Mouse (Mus musculus) cerebellum, postnatal 25 days (tissue): ENCODE data around the gene Dand5.

ENCODE experiments used
- DNase-seq, 2 experiments: peaks; one replicate each; pipeline ENCODE4 v3.0.0; 2021; ENCODE audit warnings: mixed read lengths in 2 of 2

The Dand5 gene

GRCm38 (mm10) chr8:84783198-84783918 lies 39.3 kb downstream of the Dand5 start:
- DNase-seq: peak in 1 of 2 experiments; percentile 35

- DNase-seq: peak; percentile 68 to 73
These were observed 39.9 kb downstream of the Dand5 start for GRCm38 (mm10) chr8:84782680-84783079.

GRCm38 (mm10) chr8:84781686-84782505 lies 40.7 kb downstream of the Dand5 start:
- DNase-seq: peak; percentile 51 to 60

GRCm38 (mm10) chr8:84780949-84781680 lies 41.5 kb downstream of the Dand5 start:
- DNase-seq: peak; percentile 52 to 64

- peak in 1 of 2 experiments; percentile 67 for DNase-seq
These were observed 42.4 kb downstream of the Dand5 start for GRCm38 (mm10) chr8:84780225-84780555.

GRCm38 (mm10) chr8:84779519-84780224 lies 43.0 kb downstream of the Dand5 start:
- DNase-seq: peak; percentile 47 to 69

- peak; percentile 52 to 61 for DNase-seq
These were observed 43.8 kb downstream of the Dand5 start for GRCm38 (mm10) chr8:84778638-84779380.

- peak in 1 of 2 experiments; percentile 60 for DNase-seq
These were observed 44.6 kb downstream of the Dand5 start for GRCm38 (mm10) chr8:84777899-84778637.

GRCm38 (mm10) chr8:84776569-84776968 lies 46.1 kb downstream of the Dand5 start:
- DNase-seq: no peak

- DNase-seq: peak in 1 of 2 experiments; percentile 63
These were observed 47.0 kb downstream of the Dand5 start for GRCm38 (mm10) chr8:84775621-84776113.

GRCm38 (mm10) chr8:84775105-84775591 lies 47.5 kb downstream of the Dand5 start:
- DNase-seq: peak; percentile 58 to 67

GRCm38 (mm10) chr8:84774473-84774911 lies 48.1 kb downstream of the Dand5 start:
- peak; percentile 72 to 74 for DNase-seq

- peak; percentile 88 to 91 for DNase-seq
These were observed 48.8 kb downstream of the Dand5 start for GRCm38 (mm10) chr8:84773833-84774232.

- DNase-seq: peak; percentile 70 to 77
These were observed 49.3 kb downstream of the Dand5 start for GRCm38 (mm10) chr8:84773304-84773703.

GRCm38 (mm10) chr8:84772628-84773027 lies 50.0 kb downstream of the Dand5 start:
- peak; percentile 64 to 69 for DNase-seq

- DNase-seq: peak; percentile 91 to 92
These were observed 50.7 kb downstream of the Dand5 start for GRCm38 (mm10) chr8:84771941-84772378.

GRCm38 (mm10) chr8:84771000-84771687 lies 51.5 kb downstream of the Dand5 start:
- DNase-seq: peak; percentile 55 to 62

- DNase-seq: peak in 1 of 2 experiments; percentile 60
These were observed 52.3 kb downstream of the Dand5 start for GRCm38 (mm10) chr8:84770100-84770953.

GRCm38 (mm10) chr8:84769324-84769723 lies 53.3 kb downstream of the Dand5 start:
- DNase-seq: peak; percentile 79 to 83
